Mouse (Mus musculus) Muller cell, postnatal 12 days (primary cell): Measurements from ENCODE around the gene Cd3d.

Experiments used
- DNase-seq: peaks from one replicate; pipeline ENCODE4 v3.0.0-alpha.2; 2015; ENCODE audit errors: inconsistent ontology term

Gene Cd3d

DNA sequence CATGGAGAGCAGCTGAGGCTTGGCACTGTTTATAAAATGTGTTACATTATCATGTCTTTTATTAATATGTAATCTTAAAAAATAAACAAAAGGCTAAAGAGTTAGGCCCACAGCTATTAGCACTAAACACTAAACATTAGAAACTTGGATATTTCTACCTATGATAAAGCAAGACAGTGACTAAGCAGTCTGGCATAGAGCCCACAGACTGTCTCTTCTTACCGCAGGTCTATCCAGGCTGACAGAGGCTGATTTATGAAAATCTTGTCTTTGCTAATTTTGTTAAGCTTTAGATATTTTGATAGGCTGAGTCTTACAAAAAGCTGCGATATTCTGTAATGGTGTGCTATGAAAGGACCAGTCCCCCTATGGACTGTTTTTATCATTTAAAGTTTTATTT lies 11.7 kb downstream of the Cd3d start:
- no peak for DNase-seq

GRCm38 (mm10) chr9:44994962-44995361 lies 13.4 kb downstream of the Cd3d start:
- no peak for DNase-seq

DNA sequence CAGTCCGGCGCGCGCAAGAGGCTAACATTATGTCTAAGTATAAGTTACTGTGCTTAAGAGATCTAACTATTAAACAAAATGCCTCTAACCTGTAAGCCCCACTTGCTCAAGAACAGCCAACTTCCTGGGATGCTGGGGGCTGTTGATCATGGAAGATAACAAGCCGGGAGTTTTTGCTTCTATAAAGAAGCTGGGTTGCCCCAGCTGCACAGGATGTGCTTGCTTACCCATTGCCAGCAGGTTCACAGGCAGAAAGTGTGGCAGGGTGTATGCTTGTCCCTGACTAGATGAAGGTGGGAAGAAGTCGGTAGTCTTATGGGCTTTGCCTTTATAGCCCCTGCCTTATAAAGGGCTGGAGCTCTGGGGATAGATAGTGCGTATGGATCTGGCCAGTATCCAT lies 15.0 kb downstream of the Cd3d start:
- no peak for DNase-seq

- no peak for DNase-seq
Observed at GRCm38 (mm10) chr9:44998138-44998537, 16.6 kb downstream of the Cd3d start.

DNA sequence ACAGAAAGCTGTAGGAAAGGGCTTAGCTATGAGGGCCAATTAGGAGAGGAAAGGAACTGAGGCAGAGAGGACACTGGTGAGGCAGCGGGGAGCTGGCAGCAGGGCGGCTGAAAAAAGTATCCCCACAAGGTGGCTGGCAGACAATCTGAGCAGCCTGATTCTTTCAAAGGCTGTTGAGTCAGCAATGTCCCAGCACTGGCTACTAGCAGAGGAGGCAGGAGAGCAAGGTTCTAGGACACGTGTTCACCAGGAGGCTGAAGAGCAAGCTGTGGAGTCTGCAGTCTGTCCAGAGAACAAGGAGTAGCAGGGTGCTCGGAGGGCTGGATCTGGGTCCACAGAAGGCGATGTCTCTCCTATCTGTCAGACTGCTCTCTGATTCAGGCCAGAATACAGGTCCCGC lies 17.6 kb downstream of the Cd3d start:
- DNase-seq: peak; percentile 9

- DNase-seq: no peak
Observed at GRCm38 (mm10) chr9:44999776-45000175, 18.2 kb downstream of the Cd3d start.

- no peak for DNase-seq
Observed at GRCm38 (mm10) chr9:45000249-45000648, 18.7 kb downstream of the Cd3d start.

DNA sequence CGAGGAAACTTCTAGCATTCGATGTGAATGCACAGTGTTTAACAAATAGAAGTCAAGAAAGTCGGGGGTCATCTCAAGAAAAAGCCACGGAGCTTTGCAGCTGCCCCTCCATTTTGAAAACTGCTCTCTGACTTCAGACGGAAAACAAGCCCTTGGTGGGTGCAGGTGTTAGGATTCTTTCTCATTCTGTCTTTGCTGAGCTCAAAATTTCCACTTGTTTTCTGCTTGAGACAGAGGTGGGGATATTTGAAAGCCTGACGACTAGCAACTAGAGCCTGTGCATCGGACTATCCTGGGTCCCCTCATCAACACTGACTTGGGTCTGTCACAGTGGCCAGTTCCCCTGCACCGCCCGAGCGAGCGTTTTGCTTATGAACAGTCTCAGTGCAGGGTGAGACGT lies 25.8 kb downstream of the Cd3d start:
- no peak for DNase-seq

GRCm38 (mm10) chr9:45008342-45008741 lies 26.8 kb downstream of the Cd3d start:
- no peak for DNase-seq

- DNase-seq: no peak
Observed at GRCm38 (mm10) chr9:45009180-45010078, 27.8 kb downstream of the Cd3d start, which contains the start of gene Cd3e. TSS of gene Cd3e (minus strand) at chr9:45009627.

DNA sequence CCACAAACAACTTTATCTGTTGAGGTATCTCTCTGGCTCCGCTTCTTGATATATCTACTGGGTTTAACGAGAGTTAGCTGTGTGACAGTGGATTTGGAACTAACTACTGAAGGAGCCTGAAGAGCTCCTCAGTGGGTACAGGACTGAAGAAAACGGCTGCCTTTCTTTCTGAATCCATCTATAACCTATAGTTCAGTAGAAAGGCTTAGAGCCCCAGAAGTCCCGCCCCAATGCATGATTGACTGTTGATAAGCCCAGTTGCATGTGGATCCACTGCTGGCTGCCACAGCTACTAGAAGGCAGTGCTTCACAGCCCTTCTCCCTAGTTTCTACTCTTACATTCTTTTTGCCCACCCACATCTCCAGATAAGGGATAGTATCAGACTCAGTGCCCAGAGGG lies 28.9 kb downstream of the Cd3d start:
- DNase-seq: no peak

GRCm38 (mm10) chr9:45011291-45011690 lies 29.7 kb downstream of the Cd3d start:
- DNase-seq: no peak

GRCm38 (mm10) chr9:45014879-45015278 lies 33.3 kb downstream of the Cd3d start:
- no peak for DNase-seq

DNA sequence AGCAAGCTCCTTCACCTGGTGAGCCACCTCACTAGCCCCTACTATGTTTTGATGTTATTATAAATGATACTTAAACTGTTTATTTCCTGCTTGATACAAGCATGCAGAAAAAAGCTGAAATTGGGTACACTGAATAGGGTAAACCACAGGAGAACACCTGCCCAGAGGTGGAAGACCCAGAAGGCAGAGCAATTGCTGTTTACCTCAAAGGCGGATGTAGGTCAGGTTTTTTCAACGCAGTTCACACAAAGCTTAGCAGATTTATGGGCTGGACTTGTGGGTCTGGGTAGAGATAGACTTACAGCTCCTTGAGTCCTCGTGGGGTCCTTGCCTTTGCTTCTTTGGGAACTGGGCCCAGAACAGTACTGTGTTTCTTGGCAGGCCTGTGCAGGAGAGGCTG lies 34.3 kb downstream of the Cd3d start:
- DNase-seq: no peak

DNA sequence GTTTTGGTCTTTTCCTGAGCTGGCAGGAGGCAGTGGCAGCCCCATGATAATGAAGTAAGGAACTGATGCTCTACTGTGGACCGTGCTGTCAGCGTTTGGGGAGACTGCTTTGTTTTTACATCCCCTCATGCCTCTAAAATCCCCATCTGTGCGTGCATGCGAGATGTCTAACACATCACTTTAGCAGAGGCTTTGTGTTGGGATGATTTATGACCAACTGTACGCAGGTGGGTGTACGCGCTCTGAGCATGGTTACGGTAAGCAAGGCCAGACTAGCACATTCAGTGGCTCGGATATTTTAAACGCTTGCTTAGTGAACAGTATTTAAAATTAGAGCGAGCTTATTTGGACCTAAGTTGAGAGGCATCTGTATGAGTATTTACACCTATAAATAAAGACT lies 36.4 kb downstream of the Cd3d start:
- DNase-seq: no peak

GRCm38 (mm10) chr9:45022800-45023199 lies 41.2 kb downstream of the Cd3d start:
- DNase-seq: peak; percentile 34

GRCm38 (mm10) chr9:45023638-45024037 lies 42.1 kb downstream of the Cd3d start:
- no peak for DNase-seq

GRCm38 (mm10) chr9:45024187-45024586 lies 42.6 kb downstream of the Cd3d start:
- DNase-seq: no peak

DNA sequence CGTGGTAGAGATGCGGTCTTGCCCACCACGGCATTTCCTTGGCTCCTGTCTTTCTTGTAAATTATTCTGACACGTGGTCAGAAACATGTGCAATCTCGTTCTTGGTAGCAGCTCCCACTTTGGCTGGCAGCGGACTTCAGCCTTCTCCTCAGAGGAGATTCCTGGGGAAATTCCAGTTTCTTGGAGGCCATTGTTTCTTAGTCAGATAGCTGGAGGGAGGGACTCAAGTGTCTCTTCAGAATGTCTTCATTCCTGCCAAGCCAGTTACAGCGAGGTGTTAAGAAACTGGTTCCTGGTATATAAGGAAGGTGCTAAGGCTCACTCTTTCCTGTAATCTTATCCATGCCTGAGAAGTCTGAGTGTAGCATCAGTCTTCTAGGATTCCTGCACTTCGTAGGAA lies 45.8 kb downstream of the Cd3d start:
- DNase-seq: no peak

GRCm38 (mm10) chr9:45030341-45030740 lies 48.8 kb downstream of the Cd3d start:
- no peak for DNase-seq

DNA sequence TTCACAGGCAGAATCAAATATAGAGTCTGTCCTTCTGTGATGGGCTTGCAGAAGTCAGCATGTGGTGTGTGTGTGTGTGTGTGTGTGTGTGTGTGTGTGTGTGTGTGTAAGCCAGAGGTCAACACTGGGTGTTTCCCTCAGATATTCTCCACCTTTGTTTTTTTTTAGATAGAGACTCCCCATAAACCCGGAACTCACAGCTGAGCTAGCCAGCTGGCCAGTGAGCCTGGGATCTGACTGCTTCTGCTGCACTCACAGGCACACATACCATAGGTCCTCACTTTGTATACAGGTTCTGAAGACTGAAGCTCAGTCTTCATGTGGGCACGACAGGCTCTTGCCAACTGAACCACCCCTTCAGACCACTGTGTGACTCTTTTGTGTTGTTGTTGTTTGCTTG lies 50.7 kb downstream of the Cd3d start:
- DNase-seq: no peak

DNA sequence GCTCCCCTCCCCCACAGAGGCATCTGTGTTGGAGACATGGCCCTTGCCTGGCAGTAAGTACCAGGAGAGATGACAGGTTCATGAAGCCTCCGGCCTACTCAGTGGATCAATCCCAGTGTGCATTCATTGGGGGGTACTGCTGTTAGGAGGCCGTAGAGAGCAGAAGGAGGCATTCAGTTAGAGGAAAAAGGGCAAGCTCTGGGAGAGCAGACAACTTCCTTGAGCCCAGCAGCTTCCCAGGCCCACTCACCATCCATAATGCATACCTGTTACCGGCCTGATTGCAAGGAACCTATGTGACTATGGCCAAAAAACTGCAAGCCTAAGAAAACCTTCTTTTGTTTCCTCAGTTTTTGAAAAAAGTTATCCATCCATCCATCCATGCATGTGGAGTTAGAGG lies 52.9 kb downstream of the Cd3d start:
- no peak for DNase-seq
